Comparison of ENCODE assay signal across 26 mouse cellular contexts in genomic region chr15:100884481-100884880, GRCm38 (mm10).
"Had no signal": no experiment of that assay in that cellular context is flagged by ENCODE, and none has a peak within 500 bp of the region (broad histone marks: within the 10 kb centered on the region; RNA-seq: fewer than 3 reads in every experiment).

No protein-coding gene starts in this region.

- H3K9me3 ChIP-seq: heart, embryonic 13.5 days; heart, embryonic 15.5 days; hindbrain, embryonic 15.5 days; kidney, embryonic 15.5 days; limb, embryonic 15.5 days; liver, embryonic 12.5 days had no signal

- H3K4me3 ChIP-seq: heart, embryonic 13.5 days; heart, embryonic 15.5 days; hindbrain, embryonic 12.5 days; hindbrain, embryonic 15.5 days; kidney, embryonic 15.5 days; limb, embryonic 13.5 days; limb, embryonic 15.5 days; liver, embryonic 12.5 days had no signal

- H3K9ac ChIP-seq: heart, embryonic 13.5 days; heart, embryonic 15.5 days; hindbrain, embryonic 12.5 days; hindbrain, embryonic 15.5 days; kidney, embryonic 15.5 days; limb, embryonic 13.5 days; limb, embryonic 15.5 days; liver, embryonic 12.5 days; liver, embryonic 14.5 days had no signal

- H3K36me3 ChIP-seq: heart, embryonic 13.5 days; heart, embryonic 15.5 days; hindbrain, embryonic 12.5 days; hindbrain, embryonic 15.5 days; kidney, embryonic 15.5 days; limb, embryonic 13.5 days; limb, embryonic 15.5 days; liver, embryonic 12.5 days had no signal

- H3K27ac ChIP-seq: heart, embryonic 13.5 days; heart, embryonic 15.5 days; hindbrain, embryonic 12.5 days; hindbrain, embryonic 15.5 days; hindbrain, postnatal 0 days; kidney, embryonic 15.5 days; kidney, postnatal 0 days; limb, embryonic 13.5 days; limb, embryonic 15.5 days; liver, embryonic 12.5 days; liver, embryonic 14.5 days had no signal

- ATAC-seq: hindbrain, postnatal 0 days; intestine, embryonic 16.5 days; liver, embryonic 12.5 days had no signal

- H3K4me2 ChIP-seq: heart, embryonic 11.5 days; heart, embryonic 13.5 days; heart, embryonic 15.5 days; hindbrain, embryonic 12.5 days; hindbrain, embryonic 15.5 days; kidney, embryonic 15.5 days; limb, embryonic 13.5 days; limb, embryonic 15.5 days; liver, embryonic 12.5 days had no signal

- H3K27me3 ChIP-seq: hindbrain, embryonic 12.5 days; hindbrain, embryonic 15.5 days; limb, embryonic 15.5 days had no signal

- H3K4me1 ChIP-seq: heart, embryonic 13.5 days; heart, embryonic 15.5 days; hindbrain, embryonic 12.5 days; kidney, embryonic 15.5 days; limb, embryonic 13.5 days; limb, embryonic 15.5 days; liver, embryonic 12.5 days had no signal

- DNase-seq: gastrocnemius, postnatal 14 days; gastrocnemius, postnatal 36 days; heart, adult 18-20 months; heart, postnatal 14 days; heart, postnatal 36 days; kidney, adult 11 months; kidney, adult 2 months; kidney, adult 9 months; kidney, postnatal 14 days; kidney, postnatal 36 days; layer of hippocampus, postnatal 36 days; left cerebral cortex, postnatal 4 days; lung, adult 18-20 months had no signal
